Mouse (Mus musculus) ZHBTc4 (cell line): ENCODE data around the gene Gm36210.

Experiments used
- DNase-seq: peaks from one replicate; pipeline ENCODE4 v3.0.0-alpha.2; 2011; ENCODE audit warnings: low read depth, low spot score

Gene Gm36210

GRCm38 (mm10) chr7:4922931-4923565, 16.7 kb upstream of the Gm36210 start:
- DNase-seq = peak; percentile 91

- DNase-seq = peak; percentile 63
Observed at GRCm38 (mm10) chr7:4922508-4922907, 16.2 kb upstream of the Gm36210 start.

GRCm38 (mm10) chr7:4921824-4922482, 15.6 kb upstream of the Gm36210 start, which contains the start of gene Nat14:
TSS of gene Nat14 (plus strand) at chr7:4922028.
- DNase-seq = no peak

- no peak for DNase-seq
Observed at GRCm38 (mm10) chr7:4920976-4921823, 14.9 kb upstream of the Gm36210 start.

- DNase-seq = no peak
Observed at GRCm38 (mm10) chr7:4920496-4920895, 14.2 kb upstream of the Gm36210 start.

- no peak for DNase-seq
Observed at GRCm38 (mm10) chr7:4919971-4920370, 13.7 kb upstream of the Gm36210 start.

- no peak for DNase-seq
Observed at GRCm38 (mm10) chr7:4919096-4919495, 12.8 kb upstream of the Gm36210 start.

GRCm38 (mm10) chr7:4918681-4919080, 12.4 kb upstream of the Gm36210 start:
- DNase-seq = no peak

GRCm38 (mm10) chr7:4917494-4917893, 11.2 kb upstream of the Gm36210 start:
- no peak for DNase-seq

GRCm38 (mm10) chr7:4915669-4916416, 9.5 kb upstream of the Gm36210 start:
- no peak for DNase-seq

GRCm38 (mm10) chr7:4915007-4915665, 8.8 kb upstream of the Gm36210 start, which contains the start of gene Zfp628:
TSS of gene Zfp628 (plus strand) at chr7:4915217.
- DNase-seq = peak; percentile 93

GRCm38 (mm10) chr7:4912248-4912647, 5.9 kb upstream of the Gm36210 start:
- peak; percentile 97 for DNase-seq

- peak; percentile 81 for DNase-seq
Observed at GRCm38 (mm10) chr7:4911561-4911960, 5.2 kb upstream of the Gm36210 start.

- peak; percentile 88 for DNase-seq
Observed at GRCm38 (mm10) chr7:4902404-4902803, 3.9 kb downstream of the Gm36210 start.

- DNase-seq = peak; percentile 94
Observed at GRCm38 (mm10) chr7:4901171-4901570, 5.1 kb downstream of the Gm36210 start.

GRCm38 (mm10) chr7:4900523-4900851, 5.8 kb downstream of the Gm36210 start:
- DNase-seq = no peak

- DNase-seq = no peak
Observed at GRCm38 (mm10) chr7:4899649-4900522, 6.4 kb downstream of the Gm36210 start.

GRCm38 (mm10) chr7:4898851-4899648, 7.3 kb downstream of the Gm36210 start:
- no peak for DNase-seq

- peak; percentile 73 for DNase-seq
Observed at GRCm38 (mm10) chr7:4895186-4895585, 11.1 kb downstream of the Gm36210 start.
